Mouse (Mus musculus): ENCODE results near the gene Kpna6.
"Not testable (repeated sequence)": the region's sequence is repeated elsewhere in the genome, so short reads cannot be mapped to it uniquely, and the experiment has no call there.

Kpna6 gene

DNA sequence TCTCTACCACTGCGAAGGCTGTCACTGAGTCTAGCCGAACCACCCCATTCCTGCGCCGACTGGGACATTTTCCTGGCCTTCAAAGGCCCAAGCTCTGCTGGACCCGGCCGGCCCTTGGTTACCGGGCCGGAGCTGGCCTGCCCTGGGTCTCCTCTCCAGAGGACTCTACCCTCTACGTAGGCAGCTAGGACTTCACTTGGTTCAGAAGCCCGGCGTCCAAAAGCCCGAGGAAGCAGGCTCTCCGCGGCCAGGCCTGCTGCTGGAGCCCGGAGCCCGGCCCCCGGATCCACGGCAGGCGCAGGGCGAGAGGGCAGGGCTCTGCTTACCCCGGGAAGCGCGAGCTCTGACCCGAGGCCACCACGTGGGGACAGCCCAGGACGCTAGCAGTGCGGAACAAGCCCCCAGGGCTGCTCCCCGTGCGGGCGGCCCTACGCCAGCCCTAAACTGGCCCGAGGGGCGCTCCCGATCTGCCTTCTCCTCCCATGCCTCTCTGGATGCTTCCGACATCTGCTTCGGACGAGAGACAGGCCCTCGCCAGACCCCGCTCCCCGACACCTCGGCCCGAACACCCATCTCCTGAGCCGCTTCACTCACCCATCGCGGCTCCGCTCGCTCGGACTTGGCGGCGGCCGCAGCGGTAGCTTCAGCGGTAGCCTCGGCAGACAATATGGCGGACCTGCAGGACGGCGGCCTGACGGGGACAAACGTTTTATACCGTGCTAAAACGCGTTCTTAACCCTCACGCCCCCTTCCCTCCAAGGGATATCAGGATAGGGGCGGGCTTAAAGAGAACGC, at the start of gene Kpna6:
TSS of gene Kpna6 (minus strand) at position 685 of the 795 bp plus-strand sequence.
- DNase-seq (ENCODE audit: inconsistent ontology term) = peak; percentile 93

DNA sequence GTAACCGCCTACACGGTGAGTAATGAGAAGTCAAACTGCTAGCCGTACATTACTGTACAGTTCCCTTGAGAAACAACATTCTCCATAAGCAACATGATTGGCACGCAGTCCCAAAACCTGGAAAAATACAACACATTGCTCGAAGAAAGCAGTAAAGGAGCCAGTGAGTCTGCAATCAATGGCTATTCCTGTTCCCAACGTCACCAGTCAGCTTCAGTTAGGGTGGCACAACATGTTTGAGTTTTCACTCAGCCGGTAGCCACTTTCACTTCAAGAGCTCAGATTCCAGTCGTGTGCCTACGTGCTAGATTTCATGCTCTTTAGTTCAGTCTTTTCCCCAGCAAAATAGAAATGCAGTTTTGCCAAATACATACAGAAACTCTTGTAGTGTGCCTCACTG, 43.7 kb upstream of the Kpna6 start:
- DNase-seq (ENCODE audit: inconsistent ontology term) = no peak

GRCm38 (mm10) chr4:129709486-129710129, 37.0 kb upstream of the Kpna6 start:
- no peak for DNase-seq (ENCODE audit: inconsistent ontology term)

GRCm38 (mm10) chr4:129706750-129707149, 34.2 kb upstream of the Kpna6 start:
- no peak for DNase-seq (ENCODE audit: inconsistent ontology term)

DNA sequence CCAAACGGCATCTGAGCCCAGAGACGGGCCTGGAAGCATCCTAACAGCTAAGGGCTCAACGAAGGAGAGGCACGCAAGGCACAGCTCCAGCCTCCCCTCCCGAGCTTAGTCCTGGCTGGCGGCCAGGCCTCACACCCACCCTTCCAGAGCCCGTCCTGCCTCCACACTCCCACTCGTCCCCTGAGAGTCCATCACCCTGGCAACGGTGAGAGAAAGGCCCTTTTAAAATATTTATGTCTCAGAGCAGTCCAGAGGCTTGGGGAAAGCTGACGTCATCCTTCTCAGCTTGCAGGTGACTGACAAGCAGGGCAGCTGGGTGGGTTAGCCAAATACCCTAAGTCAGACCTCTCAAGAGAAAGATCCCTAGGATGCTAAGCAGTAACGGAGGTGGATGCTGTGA, 29.9 kb upstream of the Kpna6 start:
- DNase-seq (ENCODE audit: inconsistent ontology term) = peak; percentile 74

- DNase-seq (ENCODE audit: inconsistent ontology term) = peak; percentile 80
Observed at GRCm38 (mm10) chr4:129701503-129702377, 29.2 kb upstream of the Kpna6 start.

DNA sequence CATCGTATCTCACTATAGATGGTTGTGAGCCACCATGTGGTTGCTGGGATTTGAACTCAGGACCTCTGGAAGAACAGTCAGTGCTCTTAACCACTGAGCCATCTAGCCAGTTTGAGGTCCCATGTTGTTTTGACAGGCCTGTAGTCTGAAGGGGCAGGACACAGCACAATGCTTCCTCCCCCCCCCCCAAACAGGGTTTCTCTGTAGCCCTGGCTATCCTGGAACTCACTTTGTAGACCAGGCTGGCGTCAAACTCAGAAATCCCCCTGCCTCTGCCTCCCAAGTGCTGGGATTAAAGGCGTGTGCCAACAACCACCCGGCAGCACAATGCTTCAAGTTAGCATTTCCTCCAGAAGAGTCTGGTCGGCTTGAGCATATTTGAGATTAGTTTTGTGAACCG, 28.1 kb upstream of the Kpna6 start:
- not testable (repeated sequence) for DNase-seq (ENCODE audit: inconsistent ontology term)

- DNase-seq (ENCODE audit: inconsistent ontology term) = no peak
Observed at GRCm38 (mm10) chr4:129700216-129700615, 27.6 kb upstream of the Kpna6 start.

DNA sequence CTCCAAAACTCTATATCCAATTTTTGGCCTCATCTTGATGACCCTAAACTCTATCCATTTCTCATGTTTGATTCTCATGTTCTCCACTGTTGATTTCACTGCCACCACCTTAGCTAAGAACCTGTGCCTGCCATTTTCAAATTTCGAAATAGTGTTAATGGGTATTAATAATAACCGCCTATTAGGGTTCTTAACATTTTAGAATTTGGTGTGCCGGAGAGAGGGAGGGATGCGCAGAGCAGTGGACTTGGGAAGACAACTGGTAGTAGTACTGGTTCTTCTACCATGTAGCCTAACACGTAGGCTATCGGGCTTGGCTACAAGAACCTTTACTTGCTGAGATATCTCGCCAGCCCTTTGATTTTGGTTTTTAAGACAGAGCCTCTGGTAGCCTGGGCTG, 24.6 kb upstream of the Kpna6 start:
- no peak for DNase-seq (ENCODE audit: inconsistent ontology term)

- DNase-seq (ENCODE audit: inconsistent ontology term) = peak; percentile 93
Observed at GRCm38 (mm10) chr4:129696158-129696985, 23.8 kb upstream of the Kpna6 start, which contains the start of gene Tmem39b. Tmem39b (minus strand) TSS chr4:129696838.

DNA sequence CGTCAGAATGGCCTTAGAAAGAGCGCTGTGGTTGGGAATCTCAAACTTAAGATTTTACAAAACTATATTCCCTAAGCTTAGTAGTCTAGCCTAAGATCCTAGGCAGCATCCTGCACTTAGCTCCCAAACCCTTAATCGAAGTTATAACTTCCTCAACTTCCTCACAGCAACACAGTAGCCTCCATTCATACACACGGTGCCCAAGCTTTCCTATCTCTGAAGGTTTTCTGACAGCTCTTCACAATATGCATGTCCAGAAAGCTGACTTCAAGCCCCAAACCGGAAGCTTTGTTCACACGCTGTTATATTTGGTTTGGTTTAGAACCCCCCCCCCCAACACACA, 23.2 kb upstream of the Kpna6 start:
- DNase-seq (ENCODE audit: inconsistent ontology term) = no peak

DNA sequence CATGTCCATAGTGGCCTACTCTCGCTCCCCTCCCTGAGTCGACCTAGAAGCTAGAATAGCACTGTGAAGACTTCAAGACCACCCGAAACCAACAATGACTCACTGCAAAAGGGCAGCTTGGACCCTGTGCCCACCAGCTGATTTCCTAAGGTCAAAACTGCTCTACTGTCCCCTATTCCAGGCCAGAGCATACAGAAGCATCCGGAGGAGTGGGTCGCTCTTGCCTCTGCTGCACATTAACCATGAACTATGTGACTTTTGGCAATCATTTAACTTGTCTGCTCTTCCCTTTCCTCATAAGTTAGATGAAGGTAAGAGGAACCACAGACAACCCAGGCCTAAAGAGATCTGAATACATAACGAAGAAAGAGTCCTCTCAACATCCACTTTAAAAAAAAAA, 12.0 kb upstream of the Kpna6 start:
- DNase-seq (ENCODE audit: inconsistent ontology term) = no peak

DNA sequence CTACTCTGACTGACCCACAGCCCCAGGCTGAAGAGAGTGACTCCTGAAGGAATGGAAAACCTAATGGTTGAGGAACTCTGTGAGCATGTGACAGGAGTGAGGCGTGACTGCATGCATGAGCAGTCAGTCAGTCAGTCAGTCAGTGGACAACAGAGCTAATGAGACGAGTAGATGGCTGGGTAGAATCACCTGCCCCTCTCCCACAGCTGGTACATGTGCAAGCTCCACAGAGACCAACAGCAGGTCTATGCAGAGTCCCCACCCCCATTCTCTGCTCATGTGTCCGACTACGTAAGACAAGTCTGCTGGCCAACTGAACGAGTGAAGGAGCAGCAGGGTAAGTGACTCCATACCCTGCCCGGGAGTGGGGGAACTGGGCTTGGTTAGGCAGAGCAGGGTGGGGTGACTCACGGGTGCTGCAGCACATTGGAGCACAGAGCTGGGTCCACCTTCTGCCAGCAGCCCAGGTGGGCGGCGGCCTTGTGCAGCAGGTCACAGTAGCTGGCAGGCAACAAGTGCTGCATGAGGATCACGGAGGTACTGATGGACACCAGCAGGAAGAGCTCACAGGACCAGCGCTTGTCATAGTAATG, 11.4 kb upstream of the Kpna6 start:
- no peak for DNase-seq (ENCODE audit: inconsistent ontology term)

GRCm38 (mm10) chr4:129681837-129682236, 9.3 kb upstream of the Kpna6 start:
- DNase-seq (ENCODE audit: inconsistent ontology term) = no peak

GRCm38 (mm10) chr4:129672878-129673449, 397 bp upstream of the Kpna6 start:
- peak; percentile 25 for DNase-seq (ENCODE audit: inconsistent ontology term)

DNA sequence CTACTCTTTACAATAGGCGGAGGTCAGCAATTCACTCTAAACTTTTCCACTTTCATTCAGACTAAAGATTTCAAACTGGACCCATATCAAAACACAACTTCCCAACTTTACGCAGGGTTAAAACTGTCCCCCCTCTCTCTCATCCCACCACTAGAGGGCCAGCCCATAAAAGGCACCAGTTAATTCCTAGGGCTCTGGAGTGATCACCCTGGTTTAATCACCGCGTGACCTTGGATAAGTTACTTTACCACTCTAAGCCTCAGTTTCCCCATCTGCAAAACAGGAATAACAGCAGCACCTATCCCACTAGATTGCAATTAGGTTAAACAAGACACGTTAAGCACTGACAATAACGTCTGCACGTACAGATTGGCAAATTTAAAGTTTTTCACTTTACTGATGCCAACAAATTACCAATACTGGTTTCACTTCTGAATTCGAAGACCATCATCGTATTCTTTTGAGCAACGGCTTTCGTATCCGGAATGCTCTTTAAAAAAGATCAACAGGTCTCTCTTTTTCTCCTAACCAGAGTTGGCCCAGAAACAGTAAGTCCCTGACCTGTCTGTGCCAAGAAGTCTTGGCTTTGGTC, 980 bp downstream of the Kpna6 start:
- peak; percentile 59 for DNase-seq (ENCODE audit: inconsistent ontology term)

DNA sequence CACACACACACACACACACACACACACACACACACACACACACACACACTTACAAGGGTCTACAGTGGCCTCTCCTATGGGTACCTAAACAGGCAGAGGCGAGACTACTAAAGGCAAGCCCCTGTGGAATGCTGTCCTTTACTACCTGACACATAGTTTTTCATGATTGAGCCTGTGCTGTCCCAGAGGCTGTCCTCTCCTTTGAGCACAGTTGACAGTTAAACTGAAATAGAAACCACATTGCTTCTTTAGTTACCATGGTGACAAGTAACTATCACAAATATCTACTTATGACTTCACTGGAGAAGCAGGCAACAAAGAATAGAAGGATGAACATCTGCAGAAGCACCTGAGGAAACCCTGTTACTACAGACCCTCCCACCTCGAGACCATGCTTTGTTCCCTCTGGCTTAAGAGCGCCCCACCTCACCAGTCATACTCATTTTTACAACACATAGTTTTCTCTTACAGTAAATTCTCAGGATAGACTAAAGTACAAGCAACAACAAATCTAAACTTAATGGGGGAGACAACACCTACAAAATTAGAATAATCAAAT, 10.2 kb downstream of the Kpna6 start:
- no peak for DNase-seq (ENCODE audit: inconsistent ontology term)

DNA sequence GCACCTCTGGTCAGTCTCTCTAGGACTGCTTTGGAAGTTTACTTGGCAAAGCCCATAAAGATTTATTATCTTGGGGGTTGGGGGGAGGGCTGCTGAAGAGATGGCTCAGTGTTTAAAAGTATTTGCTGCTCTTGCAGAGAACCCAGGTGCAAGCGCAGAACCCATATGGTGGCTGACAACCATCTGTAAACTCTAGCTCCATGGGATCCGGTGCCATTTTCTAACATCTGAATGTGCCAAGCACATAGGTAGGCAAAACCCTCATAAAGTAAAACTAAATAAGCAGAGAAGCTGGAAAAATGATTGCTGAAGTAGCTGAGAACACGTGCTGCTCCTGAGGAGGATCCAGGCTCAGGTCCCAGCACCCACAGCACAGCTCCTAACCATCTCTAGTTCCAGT, 11.0 kb downstream of the Kpna6 start:
- DNase-seq (ENCODE audit: inconsistent ontology term) = no peak

GRCm38 (mm10) chr4:129654770-129655169, 17.8 kb downstream of the Kpna6 start:
- DNase-seq (ENCODE audit: inconsistent ontology term) = no peak

GRCm38 (mm10) chr4:129650359-129650758, 22.2 kb downstream of the Kpna6 start:
- no peak for DNase-seq (ENCODE audit: inconsistent ontology term)
